ENCODE assay signal across 8 mouse cellular contexts in genomic region chr7:125580625-125581316, GRCm38 (mm10). TPM values are rescaled to one million over a fixed set of nuclear protein-coding genes. Genes with fewer than 3 reads are reported as not detected.
DNase-seq lines count a peak whose midpoint lies in the region; ATAC-seq and TF ChIP-seq lines count a peak whose summit lies in the region.

No protein-coding gene starts in this region.

- no peak for DNase-seq in gastrocnemius, adult 2 months
- DNase-seq in gastrocnemius, postnatal 25 days = no peak
- peak; percentile 80 for DNase-seq in 3T3-L1 (ENCODE audit: low read depth, low spot score)
- DNase-seq in embryonic facial prominence, embryonic 14.5 days (ENCODE audit: low spot score) = peak; percentile 62
- no peak for DNase-seq in natural killer cell, adult 2 months (ENCODE audit: low spot score in 2 of 2)
- no peak for DNase-seq in kidney, postnatal 10 days

- H3K36me3 ChIP-seq in embryonic facial prominence, embryonic 14.5 days (ENCODE audit: control insufficient read depth, insufficient read depth, low read length) = no peaks in the 10 kb centered on the region
- H3K36me3 ChIP-seq in intestine, postnatal 0 days (ENCODE audit: control insufficient read depth, insufficient read depth) = peaks cover 22% of the 10 kb centered on the region
- no peaks in the 10 kb centered on the region for H3K36me3 ChIP-seq in neural tube, embryonic 15.5 days

- H3K4me3 ChIP-seq in gastrocnemius, adult 2 months = peak overlapping the region; percentile 69
- H3K4me3 ChIP-seq in embryonic facial prominence, embryonic 14.5 days (ENCODE audit: low read depth, low read length) = peak overlapping the region; percentile 40
- H3K4me3 ChIP-seq in intestine, postnatal 0 days (ENCODE audit: low read depth, low read length) = 0 out of 2 replicates have a peak overlapping the region, but pooled peaks have one; percentile 1
- peak overlapping the region; percentile 47 for H3K4me3 ChIP-seq in neural tube, embryonic 15.5 days (replicated peaks)

- no peaks in the 10 kb centered on the region for H3K27me3 ChIP-seq in embryonic facial prominence, embryonic 14.5 days (replicated peaks; ENCODE audit: control insufficient read depth, insufficient read depth, low read length)
- H3K27me3 ChIP-seq in intestine, postnatal 0 days (replicated peaks; ENCODE audit: control insufficient read depth, insufficient read depth, low read length) = no peaks in the 10 kb centered on the region
- no peaks in the 10 kb centered on the region for H3K27me3 ChIP-seq in neural tube, embryonic 15.5 days (replicated peaks)

- no peak for TF ChIP-seq CTCF in gastrocnemius, adult 2 months (IDR thresholded peaks at IDR 0.05)
- no peak for TF ChIP-seq CTCF in intestine, postnatal 0 days (IDR thresholded peaks at IDR 0.05; ENCODE audit: low read depth)

- H3K27ac ChIP-seq in gastrocnemius, adult 2 months = peak overlapping the region; percentile 78
- H3K27ac ChIP-seq in embryonic facial prominence, embryonic 14.5 days (replicated peaks; ENCODE audit: low read depth, low read length) = 0 out of 2 replicates have a peak overlapping the region, but pooled peaks have one; percentile 10
- H3K27ac ChIP-seq in intestine, postnatal 0 days (ENCODE audit: low read depth, low read length) = no peak overlapping the region; the same call in 1 of the 2 replicates
- no peak overlapping the region for H3K27ac ChIP-seq in neural tube, embryonic 15.5 days (replicated peaks)

- WGBS in embryonic facial prominence, embryonic 14.5 days = 7% methylated on average over 16 of the region's 16 CpGs
- WGBS in intestine, postnatal 0 days = 12% methylated on average over 16 of the region's 16 CpGs
- WGBS in neural tube, embryonic 15.5 days = 8% methylated on average over 16 of the region's 16 CpGs

- H3K9ac ChIP-seq in embryonic facial prominence, embryonic 14.5 days (ENCODE audit: low read depth, low read length) = peak overlapping the region; percentile 59
- no peak overlapping the region for H3K9ac ChIP-seq in intestine, postnatal 0 days (ENCODE audit: low read depth, low read length)
- H3K9ac ChIP-seq in neural tube, embryonic 15.5 days (replicated peaks) = peak overlapping the region; percentile 53

- peak overlapping the region; percentile 87 for H3K4me2 ChIP-seq in embryonic facial prominence, embryonic 14.5 days (ENCODE audit: low read depth, low read length)
- peak overlapping the region; percentile 46 for H3K4me2 ChIP-seq in intestine, postnatal 0 days (replicated peaks; ENCODE audit: low read depth)
- H3K4me2 ChIP-seq in neural tube, embryonic 15.5 days = peak overlapping the region; percentile 97

- intact Hi-C loops in gastrocnemius, adult 2 months (cut with DNase I) = loop anchor here (1.0 to 2.0 kb wide), 2 partner anchors 110 to 160 kb away; no protein-coding TSS in a partner anchor

- H3K4me1 ChIP-seq in embryonic facial prominence, embryonic 14.5 days (ENCODE audit: control insufficient read depth, insufficient read depth, low read length) = peaks cover 17% of the 10 kb centered on the region; the same call in 1 of the 2 replicates
- no peaks in the 10 kb centered on the region for H3K4me1 ChIP-seq in intestine, postnatal 0 days (replicated peaks; ENCODE audit: control insufficient read depth, insufficient read depth, low read length)
- H3K4me1 ChIP-seq in neural tube, embryonic 15.5 days = peaks cover 22% of the 10 kb centered on the region

- no peaks in the 10 kb centered on the region for H3K9me3 ChIP-seq in embryonic facial prominence, embryonic 14.5 days (ENCODE audit: control insufficient read depth, low read length)
- H3K9me3 ChIP-seq in intestine, postnatal 0 days (ENCODE audit: control insufficient read depth) = no peaks in the 10 kb centered on the region
- no peaks in the 10 kb centered on the region for H3K9me3 ChIP-seq in neural tube, embryonic 15.5 days (replicated peaks)

- ATAC-seq in embryonic facial prominence, embryonic 14.5 days (ENCODE audit: low read depth) = no peak
- ATAC-seq in intestine, postnatal 0 days = no peak
- peak; percentile 43; the same call in 1 of the 2 replicates for ATAC-seq in neural tube, embryonic 15.5 days (ENCODE audit: low FRiP score)

RNA-seq across cellular contexts. Expression of gene Il21r, which starts 22.5 kb away (rescaled TPM):
- not detected for total RNA-seq in gastrocnemius, adult 2 months (2021)
- under 1 TPM; 0.15 to 0.27 TPM for total RNA-seq in gastrocnemius, postnatal 25 days (2021)
- 0.26 and 0.46 TPM in 2 replicates for polyA plus RNA-seq in embryonic facial prominence, embryonic 14.5 days (2014; fragmentation: Nextera tagmentation; extraction: Ambion mirVana)
- polyA plus RNA-seq in intestine, postnatal 0 days (2015; fragmentation: Nextera tagmentation; extraction: Ambion mirVana) = 0.08 and 0.09 TPM in 2 replicates
- polyA plus RNA-seq in neural tube, embryonic 15.5 days (2015; fragmentation: Nextera tagmentation; extraction: Ambion mirVana) = 0.35 and 1.8 TPM in 2 replicates

RNA-seq across cellular contexts. Expression of gene Il4ra, which starts 28.9 kb away (rescaled TPM):
- total RNA-seq in gastrocnemius, adult 2 months (2021) = 1 to 10 TPM; 5.1 to 6.5 TPM
- total RNA-seq in gastrocnemius, postnatal 25 days (2021) = 1 to 10 TPM; 4.3 to 4.7 TPM
- polyA plus RNA-seq in embryonic facial prominence, embryonic 14.5 days (2014; fragmentation: Nextera tagmentation; extraction: Ambion mirVana) = 10.2 and 11.4 TPM in 2 replicates
- polyA plus RNA-seq in intestine, postnatal 0 days (2015; fragmentation: Nextera tagmentation; extraction: Ambion mirVana) = 32.3 and 35.0 TPM in 2 replicates
- 5.3 and 7.1 TPM in 2 replicates for polyA plus RNA-seq in neural tube, embryonic 15.5 days (2015; fragmentation: Nextera tagmentation; extraction: Ambion mirVana)

Comparison
In these comparisons a context has a peak if more than half of its experiments do, and no peak if none do; other contexts are left out.
1. DNase-seq: peak in 3T3-L1 (single experiment) and embryonic facial prominence, embryonic 14.5 days (single experiment); none in gastrocnemius, adult 2 months (single experiment), gastrocnemius, postnatal 25 days (single experiment), natural killer cell, adult 2 months (0 of 2) and kidney, postnatal 10 days (single experiment).
2. H3K27ac ChIP-seq: peak in gastrocnemius, adult 2 months (single experiment) and embryonic facial prominence, embryonic 14.5 days (single experiment); none in intestine, postnatal 0 days (single experiment) and neural tube, embryonic 15.5 days (single experiment).
3. H3K4me3 ChIP-seq: peak in every context shown above with its lines; median percentile 69 in gastrocnemius, adult 2 months; 47 in neural tube, embryonic 15.5 days; 40 in embryonic facial prominence, embryonic 14.5 days; 1 in intestine, postnatal 0 days.
4. H3K4me2 ChIP-seq: peak in every context shown above with its lines; median percentile 97 in neural tube, embryonic 15.5 days; 87 in embryonic facial prominence, embryonic 14.5 days; 46 in intestine, postnatal 0 days.